Mouse (Mus musculus) embryonic fibroblast, embryonic 13.5 days (primary cell): Measurements from ENCODE around the gene Tmem60.

Source experiments
- CTCF ChIP-seq: IDR thresholded peaks from 2 replicates; pipeline ENCODE4 v1.5.1; 2011; ENCODE audit warnings: mild to moderate bottlenecking, control low read depth, low read length, moderate library complexity, borderline replicate concordance; ENCODE audit not compliant: insufficient read depth
- POLR2A ChIP-seq: IDR thresholded peaks from 2 replicates; pipeline ENCODE4 v1.6.1; 2011; ENCODE audit warnings: low read depth, mild to moderate bottlenecking, control low read depth, low read length, moderate library complexity

DNA sequence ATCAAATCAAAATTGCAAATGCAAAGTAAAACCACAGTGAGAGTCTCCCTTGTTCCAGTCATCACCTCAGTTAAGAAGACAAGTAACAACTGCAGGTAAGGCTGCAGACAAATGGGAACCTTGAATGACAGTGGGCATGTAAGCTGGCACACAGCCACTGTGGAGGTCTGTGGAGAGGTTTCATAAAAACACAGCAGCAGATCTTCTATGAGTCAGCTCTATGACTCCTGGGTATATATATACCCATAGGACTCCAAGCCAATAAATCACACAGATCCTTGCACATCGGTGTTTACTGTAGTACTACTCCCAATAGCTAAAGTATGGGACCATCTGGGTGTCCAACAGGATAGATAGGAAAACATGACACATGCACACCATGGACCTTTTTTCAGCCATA, 8.8 kb upstream of the Tmem60 start:
- no peak for TF ChIP-seq CTCF
- no peak for TF ChIP-seq POLR2A
